Comparison of ENCODE assay signal across 22 mouse cellular contexts in the genomic region with DNA sequence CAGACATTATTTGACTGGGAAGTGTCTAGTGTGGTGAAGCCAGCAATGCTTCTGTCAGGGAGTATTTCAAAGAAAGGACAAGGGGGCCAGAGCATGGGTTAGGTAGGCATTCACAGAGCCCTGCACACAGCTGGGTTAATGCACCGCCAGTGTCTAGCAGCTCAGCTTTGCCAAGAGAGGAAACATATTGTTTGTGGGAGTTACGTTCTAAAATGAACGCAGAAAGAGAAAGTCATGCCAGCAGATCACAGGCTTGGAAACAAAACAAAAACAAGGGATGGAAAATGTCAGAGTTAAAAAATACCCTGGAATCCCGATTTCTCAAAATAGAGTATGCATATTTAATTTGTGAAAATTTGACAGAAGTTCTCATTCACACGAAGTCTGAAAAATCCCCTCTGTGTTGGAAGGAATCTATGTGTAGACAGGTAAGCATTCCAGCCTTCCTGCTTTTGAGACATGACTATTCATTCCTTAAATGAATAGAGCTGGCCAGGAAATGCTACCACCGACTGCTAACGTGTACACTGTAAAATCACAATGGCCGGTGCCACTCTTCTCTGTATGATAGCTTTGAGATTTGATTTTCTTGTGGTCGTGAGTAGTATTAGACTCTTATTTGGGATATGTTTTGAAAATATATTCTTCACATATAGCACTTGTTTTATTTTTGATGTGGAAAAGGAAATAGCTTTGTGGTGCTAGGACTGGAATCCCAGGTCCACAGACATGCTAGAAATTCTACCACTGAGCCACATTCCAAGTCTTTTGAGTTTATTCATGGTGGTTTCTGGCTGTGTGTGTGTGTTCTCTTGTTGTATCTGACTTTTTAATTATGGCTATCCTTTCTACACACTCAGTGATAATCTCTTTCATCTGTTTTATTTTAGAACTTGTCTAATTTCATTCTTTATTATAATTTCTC. TPM values are rescaled to one million over a fixed set of nuclear protein-coding genes. Genes with fewer than 3 reads are reported as not detected.
DNase-seq lines count a peak whose midpoint lies in the region; ATAC-seq and TF ChIP-seq lines count a peak whose summit lies in the region.
"Had no signal": no experiment of that assay in that cellular context is flagged by ENCODE, and none has a peak within 500 bp of the region (broad histone marks: within the 10 kb centered on the region; RNA-seq: fewer than 3 reads in every experiment).

No protein-coding gene starts in this region.

- WGBS in forebrain, postnatal 0 days: 47% methylated on average over 9 of the region's 9 CpGs
- 81% methylated on average over 9 of the region's 9 CpGs for WGBS in forebrain, embryonic 12.5 days
- 86% methylated on average over 9 of the region's 9 CpGs for WGBS in midbrain, embryonic 11.5 days
- WGBS in midbrain, embryonic 14.5 days: 84% methylated on average over 9 of the region's 9 CpGs

- H3K27ac ChIP-seq in forebrain, postnatal 0 days (ENCODE audit: low read depth, low read length): no peak overlapping the region
- H3K27ac ChIP-seq in forebrain, embryonic 12.5 days: no peak overlapping the region
- no peak overlapping the region for H3K27ac ChIP-seq in midbrain, embryonic 11.5 days (ENCODE audit: low read depth, low read length)
- no peak overlapping the region for H3K27ac ChIP-seq in midbrain, embryonic 14.5 days (replicated peaks; ENCODE audit: low read depth, low read length)
- H3K27ac ChIP-seq: embryonic facial prominence, embryonic 12.5 days; forebrain, embryonic 13.5 days; limb, embryonic 10.5 days; liver, embryonic 13.5 days; midbrain, embryonic 15.5 days; neural tube, embryonic 12.5 days had no signal

- no peaks in the 10 kb centered on the region for H3K36me3 ChIP-seq in forebrain, postnatal 0 days (ENCODE audit: insufficient read depth)
- H3K36me3 ChIP-seq in forebrain, embryonic 12.5 days (replicated peaks): no peaks in the 10 kb centered on the region
- H3K36me3 ChIP-seq in midbrain, embryonic 11.5 days (ENCODE audit: control insufficient read depth, insufficient read depth, low read length): no peaks in the 10 kb centered on the region
- no peaks in the 10 kb centered on the region for H3K36me3 ChIP-seq in midbrain, embryonic 14.5 days (ENCODE audit: control insufficient read depth, insufficient read depth, low read length)
- H3K36me3 ChIP-seq: embryonic facial prominence, embryonic 12.5 days; limb, embryonic 10.5 days; liver, embryonic 13.5 days; midbrain, embryonic 15.5 days; neural tube, embryonic 12.5 days had no signal

- peak; percentile 30 for DNase-seq in forebrain, postnatal 0 days
- peak; percentile 54 for DNase-seq in midbrain, embryonic 11.5 days (ENCODE audit: low spot score, missing footprints)
- DNase-seq in midbrain, embryonic 14.5 days: no peak
- DNase-seq in left cerebral cortex, adult 18-20 months (ENCODE audit: low spot score in 2 of 2): peak; percentile 33 to 60
- peak; percentile 26 to 43 for DNase-seq in right cerebral cortex, postnatal 36 days (ENCODE audit: low spot score in 2 of 2)
- no peak for DNase-seq in heart, postnatal 4 days
- DNase-seq: adrenal gland, postnatal 10 days; cerebellum, postnatal 14 days; gastrocnemius, postnatal 14 days; kidney, postnatal 10 days; liver, embryonic 13.5 days; lung, postnatal 36 days; thymus, postnatal 4 days had no signal

- H3K4me1 ChIP-seq in forebrain, postnatal 0 days (ENCODE audit: insufficient read depth): no peaks in the 10 kb centered on the region
- no peaks in the 10 kb centered on the region for H3K4me1 ChIP-seq in forebrain, embryonic 12.5 days
- no peaks in the 10 kb centered on the region for H3K4me1 ChIP-seq in midbrain, embryonic 11.5 days (ENCODE audit: control insufficient read depth, insufficient read depth, low read length)
- H3K4me1 ChIP-seq in midbrain, embryonic 14.5 days (ENCODE audit: control insufficient read depth, insufficient read depth, low read length): no peaks in the 10 kb centered on the region
- H3K4me1 ChIP-seq: embryonic facial prominence, embryonic 12.5 days; forebrain, embryonic 13.5 days; limb, embryonic 10.5 days; liver, embryonic 13.5 days; midbrain, embryonic 15.5 days; neural tube, embryonic 12.5 days had no signal

- H3K4me3 ChIP-seq in forebrain, postnatal 0 days (ENCODE audit: low read depth, low read length): no peak overlapping the region
- no peak overlapping the region for H3K4me3 ChIP-seq in forebrain, embryonic 12.5 days (replicated peaks)
- no peak overlapping the region for H3K4me3 ChIP-seq in midbrain, embryonic 11.5 days (ENCODE audit: low read depth, low read length)
- H3K4me3 ChIP-seq in midbrain, embryonic 14.5 days (replicated peaks; ENCODE audit: low read depth, low read length): no peak overlapping the region
- H3K4me3 ChIP-seq: embryonic facial prominence, embryonic 12.5 days; forebrain, embryonic 13.5 days; limb, embryonic 10.5 days; liver, embryonic 13.5 days; midbrain, embryonic 15.5 days; neural tube, embryonic 12.5 days had no signal

- no peak overlapping the region for H3K9ac ChIP-seq in forebrain, postnatal 0 days
- H3K9ac ChIP-seq in forebrain, embryonic 12.5 days: no peak overlapping the region
- no peak overlapping the region for H3K9ac ChIP-seq in midbrain, embryonic 11.5 days (ENCODE audit: low read length)
- H3K9ac ChIP-seq in midbrain, embryonic 14.5 days (replicated peaks; ENCODE audit: low read length): no peak overlapping the region
- H3K9ac ChIP-seq: embryonic facial prominence, embryonic 12.5 days; forebrain, embryonic 13.5 days; liver, embryonic 13.5 days; midbrain, embryonic 15.5 days; neural tube, embryonic 12.5 days had no signal

- no peaks in the 10 kb centered on the region for H3K27me3 ChIP-seq in forebrain, postnatal 0 days (ENCODE audit: insufficient read depth, low read length)
- H3K27me3 ChIP-seq in forebrain, embryonic 12.5 days: no peaks in the 10 kb centered on the region
- no peaks in the 10 kb centered on the region for H3K27me3 ChIP-seq in midbrain, embryonic 11.5 days (ENCODE audit: control insufficient read depth, insufficient read depth, low read length)
- no peaks in the 10 kb centered on the region for H3K27me3 ChIP-seq in midbrain, embryonic 14.5 days (ENCODE audit: control insufficient read depth, insufficient read depth, low read length)
- H3K27me3 ChIP-seq: embryonic facial prominence, embryonic 12.5 days; forebrain, embryonic 13.5 days; liver, embryonic 13.5 days; midbrain, embryonic 15.5 days; neural tube, embryonic 12.5 days had no signal

- H3K9me3 ChIP-seq in forebrain, postnatal 0 days (ENCODE audit: low read length): no peaks in the 10 kb centered on the region
- no peaks in the 10 kb centered on the region for H3K9me3 ChIP-seq in forebrain, embryonic 12.5 days
- H3K9me3 ChIP-seq in midbrain, embryonic 11.5 days (ENCODE audit: control insufficient read depth, low read length): no peaks in the 10 kb centered on the region
- no peaks in the 10 kb centered on the region for H3K9me3 ChIP-seq in midbrain, embryonic 14.5 days (ENCODE audit: control insufficient read depth, low read length)
- H3K9me3 ChIP-seq: embryonic facial prominence, embryonic 12.5 days; forebrain, embryonic 13.5 days; limb, embryonic 10.5 days; liver, embryonic 13.5 days; midbrain, embryonic 15.5 days; neural tube, embryonic 12.5 days had no signal

- no peak overlapping the region for H3K4me2 ChIP-seq in forebrain, postnatal 0 days (ENCODE audit: low read depth)
- H3K4me2 ChIP-seq in forebrain, embryonic 12.5 days: no peak overlapping the region
- H3K4me2 ChIP-seq in midbrain, embryonic 11.5 days: no peak overlapping the region
- no peak overlapping the region for H3K4me2 ChIP-seq in midbrain, embryonic 14.5 days (ENCODE audit: low read length)
- H3K4me2 ChIP-seq: embryonic facial prominence, embryonic 12.5 days; forebrain, embryonic 13.5 days; heart, embryonic 11.5 days; liver, embryonic 13.5 days; midbrain, embryonic 15.5 days; neural tube, embryonic 12.5 days had no signal

- ATAC-seq in forebrain, postnatal 0 days: peak; percentile 47; the same call in 1 of the 2 replicates
- no peak for ATAC-seq in forebrain, embryonic 12.5 days (ENCODE audit: low FRiP score)
- ATAC-seq in midbrain, embryonic 11.5 days (ENCODE audit: low FRiP score): no peak
- no peak for ATAC-seq in midbrain, embryonic 14.5 days (ENCODE audit: low FRiP score, low TSS enrichment)
- no peak for ATAC-seq in cerebellum, adult (ENCODE audit: insufficient number of reproducible peaks, low FRiP score, low TSS enrichment)
- ATAC-seq: forebrain, embryonic 13.5 days; inflammation-experienced regulatory T-cells, adult 6 months; midbrain, embryonic 15.5 days had no signal

- TF ChIP-seq CTCF in forebrain, postnatal 0 days (IDR thresholded peaks at IDR 0.05; ENCODE audit: low read depth): no peak

RNA-seq across cellular contexts. Expression of a gene that starts 9.7 kb away (rescaled TPM):
- total RNA-seq in forebrain, postnatal 0 days (2014; rRNA removed): 230 and 249 TPM in 2 replicates
- polyA plus RNA-seq in forebrain, postnatal 0 days (2015; fragmentation: Nextera tagmentation; extraction: Ambion mirVana): 142 and 175 TPM in 2 replicates
- polyA plus RNA-seq in forebrain, embryonic 12.5 days (2016; fragmentation: Nextera tagmentation; extraction: Ambion mirVana): 187 and 205 TPM in 2 replicates
- 215 and 234 TPM in 2 replicates for polyA plus RNA-seq in midbrain, embryonic 11.5 days (2014; fragmentation: Nextera tagmentation; extraction: Ambion mirVana)
- 172 and 226 TPM in 2 replicates for polyA plus RNA-seq in midbrain, embryonic 14.5 days (2014; fragmentation: Nextera tagmentation; extraction: Ambion mirVana)
- total RNA-seq in left cerebral cortex, adult 18-20 months (2021): 100 to 1,000 TPM; 154 to 181 TPM
- total RNA-seq in heart, postnatal 4 days (2021): 10 to 100 TPM; 42.8 to 44.1 TPM

Comparison
In these comparisons a context has a peak if more than half of its experiments do, and no peak if none do; other contexts are left out.
1. DNase-seq: peak in forebrain, postnatal 0 days (single experiment), midbrain, embryonic 11.5 days (single experiment), left cerebral cortex, adult 18-20 months (2 of 2) and right cerebral cortex, postnatal 36 days (2 of 2); none in midbrain, embryonic 14.5 days (single experiment) and heart, postnatal 4 days (single experiment).